Mouse (Mus musculus): ENCODE data around the gene Igsf8.

Igsf8 gene

GRCm38 (mm10) chr1:172247216-172247615 lies 14.2 kb upstream of the Igsf8 start:
- TF ChIP-seq GATA4 (IDR thresholded peaks at IDR 0.05; ENCODE audit: insufficient replicate concordance, low read length): no peak

GRCm38 (mm10) chr1:172247679-172248078 lies 13.8 kb upstream of the Igsf8 start:
- no peak for TF ChIP-seq GATA4 (IDR thresholded peaks at IDR 0.05; ENCODE audit: insufficient replicate concordance, low read length)

DNA sequence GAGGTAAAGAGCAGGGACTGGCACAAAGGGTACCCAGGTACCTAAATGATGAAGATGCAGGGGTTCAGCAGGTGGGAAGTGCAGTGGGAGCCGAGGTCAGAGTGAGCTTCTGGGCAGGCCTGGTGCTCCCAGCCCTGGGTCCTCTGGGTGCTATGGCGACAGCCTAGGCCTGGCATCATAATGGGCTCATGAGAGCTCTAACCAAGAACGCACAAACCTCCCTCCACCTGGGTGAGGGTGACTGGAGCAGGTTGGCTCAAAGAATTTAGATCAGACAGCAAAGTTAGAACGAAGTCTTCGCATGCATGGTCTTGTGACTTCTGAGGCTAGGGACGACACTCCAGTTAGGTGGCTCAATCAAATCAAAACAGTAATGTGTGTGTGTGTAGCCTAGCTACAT lies 3.1 kb upstream of the Igsf8 start, which contains the start of gene Atp1a4:
Atp1a4 (minus strand) TSS at position 101 of the 400 bp plus-strand sequence.
- no peak for TF ChIP-seq GATA4 (IDR thresholded peaks at IDR 0.05; ENCODE audit: insufficient replicate concordance, low read length)

DNA sequence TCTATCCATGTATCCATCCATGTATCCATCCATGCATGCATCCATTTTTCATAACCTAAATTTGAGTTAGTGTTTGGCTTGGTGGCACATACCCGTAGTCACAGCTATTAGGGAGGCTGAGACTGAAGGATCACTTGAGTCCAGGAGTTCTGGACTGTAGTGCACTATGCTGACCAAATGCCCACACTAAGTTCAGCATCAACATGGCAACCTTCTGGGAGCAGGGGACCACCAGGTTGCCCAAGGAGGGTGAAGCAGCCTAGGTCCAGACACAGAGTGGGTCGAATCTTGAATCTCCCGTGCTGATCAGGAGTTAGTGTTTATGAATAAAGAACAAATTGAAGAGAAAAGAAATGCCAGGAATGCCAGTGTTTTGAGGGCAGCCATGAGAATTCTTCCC lies 9.8 kb downstream of the Igsf8 start:
- no peak for TF ChIP-seq GATA4 (IDR thresholded peaks at IDR 0.05; ENCODE audit: insufficient replicate concordance, low read length)

GRCm38 (mm10) chr1:172271765-172272164 lies 10.3 kb downstream of the Igsf8 start:
- TF ChIP-seq GATA4 (IDR thresholded peaks at IDR 0.05; ENCODE audit: insufficient replicate concordance, low read length): no peak

DNA sequence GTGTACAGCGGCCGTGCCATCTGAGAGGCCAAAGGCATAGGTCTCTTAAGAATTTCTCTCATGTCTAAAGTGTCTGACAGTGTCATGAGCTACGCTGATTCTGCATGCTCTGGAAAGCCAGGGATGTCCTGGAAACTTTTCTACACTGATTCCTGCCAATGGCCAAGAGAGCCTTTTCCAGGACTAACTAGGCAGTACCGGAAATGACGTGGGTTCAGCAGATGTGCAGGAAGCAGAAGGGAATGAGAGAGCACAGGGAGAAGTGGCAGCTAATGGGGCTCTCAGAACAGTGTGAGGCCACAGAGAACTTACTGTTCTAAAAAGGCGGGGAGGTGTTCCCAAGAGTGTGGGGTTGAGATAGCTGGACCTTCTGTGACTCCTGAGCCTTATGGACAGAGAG lies 11.9 kb downstream of the Igsf8 start:
- TF ChIP-seq GATA4 (IDR thresholded peaks at IDR 0.05; ENCODE audit: insufficient replicate concordance, low read length): no peak

DNA sequence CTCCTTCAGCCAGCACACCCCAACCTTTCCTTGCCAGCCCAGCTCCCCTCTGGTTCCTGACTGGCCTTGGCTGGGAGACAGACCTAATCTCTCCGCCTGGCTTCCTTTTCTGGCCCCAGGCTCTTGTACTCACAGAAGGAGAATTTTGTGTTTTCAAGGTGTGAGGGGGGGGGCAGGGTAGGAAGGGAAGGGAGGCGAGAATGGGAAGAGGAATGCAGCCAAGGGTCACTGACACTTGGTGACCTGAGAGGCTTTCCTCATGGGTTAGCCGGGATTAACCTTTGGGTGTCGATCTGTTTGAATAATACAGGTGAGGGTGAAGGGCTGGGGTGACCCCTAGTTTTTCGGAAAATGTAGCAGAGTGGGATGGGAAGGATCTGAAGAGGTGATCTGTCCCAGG lies 12.7 kb downstream of the Igsf8 start:
- TF ChIP-seq GATA4 (IDR thresholded peaks at IDR 0.05; ENCODE audit: insufficient replicate concordance, low read length): no peak

DNA sequence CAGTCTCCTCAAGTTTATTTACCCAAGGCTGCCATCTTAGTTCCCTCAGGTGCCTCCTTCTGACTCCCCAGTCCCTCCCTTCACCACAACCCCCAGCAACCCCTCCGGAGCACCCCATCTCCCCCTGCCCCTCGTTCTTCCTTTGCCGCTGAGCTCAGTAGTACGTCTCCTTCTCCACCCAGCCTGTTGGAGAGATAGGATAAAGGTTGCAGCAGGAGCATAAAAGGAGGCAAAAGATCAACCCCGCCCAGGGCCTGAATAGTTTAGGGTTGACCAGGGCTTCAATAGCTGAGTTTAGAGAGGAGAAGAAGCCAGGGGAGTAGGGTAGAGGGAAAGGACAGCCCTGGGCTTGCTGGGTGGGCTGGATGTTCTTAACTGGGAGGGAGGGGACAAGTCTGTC lies 13.1 kb downstream of the Igsf8 start:
- no peak for TF ChIP-seq GATA4 (IDR thresholded peaks at IDR 0.05; ENCODE audit: insufficient replicate concordance, low read length)

DNA sequence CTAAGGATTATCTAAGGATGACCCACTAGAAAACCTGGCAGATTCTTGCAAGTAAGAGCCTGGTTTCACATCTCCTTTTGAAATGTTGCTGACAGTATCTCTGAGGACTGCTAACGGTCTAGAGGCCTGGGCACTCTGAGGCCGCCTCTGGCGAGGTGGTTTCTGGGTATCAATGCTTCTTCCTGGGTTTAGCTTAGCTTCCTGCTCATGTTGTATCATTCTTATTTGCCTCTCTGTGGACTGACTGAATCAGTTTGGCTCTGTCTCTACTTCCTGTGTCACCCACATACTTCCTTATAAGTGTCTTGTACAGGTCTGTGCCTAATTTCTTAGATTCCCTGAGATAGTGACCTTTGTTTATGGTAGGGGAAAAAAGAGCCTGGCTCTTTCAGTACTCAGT lies 15.7 kb downstream of the Igsf8 start:
- no peak for TF ChIP-seq GATA4 (IDR thresholded peaks at IDR 0.05; ENCODE audit: insufficient replicate concordance, low read length)

GRCm38 (mm10) chr1:172278328-172278727 lies 16.9 kb downstream of the Igsf8 start:
- no peak for TF ChIP-seq GATA4 (IDR thresholded peaks at IDR 0.05; ENCODE audit: insufficient replicate concordance, low read length)

GRCm38 (mm10) chr1:172279768-172280509 lies 18.5 kb downstream of the Igsf8 start:
- TF ChIP-seq GATA4 (IDR thresholded peaks at IDR 0.05; ENCODE audit: insufficient replicate concordance, low read length): no peak

DNA sequence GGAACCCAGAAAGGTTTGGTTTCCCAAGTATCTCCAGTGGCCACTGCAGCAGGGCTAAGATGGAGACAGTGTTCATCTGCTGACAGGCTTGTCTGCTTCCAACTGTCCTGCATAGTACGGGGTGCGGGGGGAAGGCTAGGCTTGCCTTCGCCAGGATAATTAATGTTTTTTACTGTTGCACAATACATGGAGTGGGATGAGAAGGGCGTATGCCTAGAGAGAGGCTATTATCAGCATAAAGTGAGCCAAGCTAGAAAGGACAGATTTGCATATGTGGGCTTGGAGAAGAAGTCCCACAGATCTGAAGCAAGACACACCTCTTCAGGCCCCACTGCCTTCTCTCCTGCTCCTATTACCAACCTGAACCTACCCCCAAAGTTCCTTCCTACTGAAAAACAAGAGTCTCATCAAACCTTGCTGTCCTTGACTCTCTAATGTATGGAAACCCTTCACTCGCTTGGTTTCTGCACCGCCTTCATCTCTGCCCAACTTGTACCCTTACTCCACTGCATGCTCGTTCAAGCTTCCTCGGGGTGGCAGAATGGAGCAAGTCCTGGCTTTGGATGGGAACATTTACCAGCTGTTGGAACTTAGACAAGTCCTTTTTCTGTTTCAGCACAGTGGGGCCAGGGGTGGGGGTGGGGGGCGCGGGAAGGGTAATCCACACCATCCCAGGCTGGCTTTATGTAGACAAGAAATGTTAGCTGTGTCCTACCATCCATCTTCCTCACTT lies 20.2 kb downstream of the Igsf8 start:
- TF ChIP-seq GATA4 (IDR thresholded peaks at IDR 0.05; ENCODE audit: insufficient replicate concordance, low read length): no peak

- no peak for TF ChIP-seq GATA4 (IDR thresholded peaks at IDR 0.05; ENCODE audit: insufficient replicate concordance, low read length)
Measured at GRCm38 (mm10) chr1:172283073-172283472, 21.6 kb downstream of the Igsf8 start.

GRCm38 (mm10) chr1:172284221-172284620 lies 22.8 kb downstream of the Igsf8 start:
- TF ChIP-seq GATA4 (IDR thresholded peaks at IDR 0.05; ENCODE audit: insufficient replicate concordance, low read length): no peak

- TF ChIP-seq GATA4 (IDR thresholded peaks at IDR 0.05; ENCODE audit: insufficient replicate concordance, low read length): no peak
Measured at GRCm38 (mm10) chr1:172286740-172287139, 25.3 kb downstream of the Igsf8 start.

- TF ChIP-seq GATA4 (IDR thresholded peaks at IDR 0.05; ENCODE audit: insufficient replicate concordance, low read length): no peak
Measured at GRCm38 (mm10) chr1:172288900-172289616, 27.6 kb downstream of the Igsf8 start.
